Mouse (Mus musculus) cerebellum, postnatal 10 days (tissue): ENCODE data around the gene Pigm.

Source experiments
- DNase-seq, 2 experiments: peaks; one replicate each; pipeline ENCODE4 v3.0.0; 2021; ENCODE audit warnings: mixed read lengths in 2 of 2

Pigm gene

DNA sequence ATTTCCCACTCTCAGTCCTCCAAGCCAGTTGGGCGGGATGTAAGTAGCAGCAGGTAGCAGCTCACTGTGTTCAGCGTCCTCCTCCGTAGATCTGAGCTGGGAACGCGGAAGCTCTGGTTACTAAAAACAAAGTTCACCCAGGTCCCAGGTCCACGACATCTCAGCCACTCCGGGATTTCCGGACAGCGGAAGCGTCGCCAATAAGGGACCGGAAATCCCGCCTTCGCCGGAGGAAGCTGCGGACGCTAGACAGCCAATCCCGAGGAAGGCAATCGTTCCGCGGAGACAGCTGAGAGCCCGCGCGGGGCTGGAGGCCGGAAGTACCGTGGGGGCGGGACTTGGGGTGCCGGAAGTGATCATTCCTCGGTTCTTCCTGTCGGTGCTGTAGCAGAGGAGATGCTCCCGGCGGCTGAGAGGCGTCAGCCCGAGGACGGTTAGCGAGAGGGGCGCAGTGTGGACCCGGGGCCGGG, at the start of gene Pigm:
Pigm (plus strand) TSS at position 349 of the 470 bp plus-strand sequence.
- peak; percentile 99 for DNase-seq

- peak in 1 of 2 experiments; percentile 22 for DNase-seq
Observed at GRCm38 (mm10) chr1:172326684-172327083, 49.7 kb upstream of the Pigm start.

- peak in 1 of 2 experiments; percentile 22 for DNase-seq
Observed at GRCm38 (mm10) chr1:172327206-172328001, 48.9 kb upstream of the Pigm start.

GRCm38 (mm10) chr1:172328041-172328440, 48.3 kb upstream of the Pigm start:
- DNase-seq: no peak

DNA sequence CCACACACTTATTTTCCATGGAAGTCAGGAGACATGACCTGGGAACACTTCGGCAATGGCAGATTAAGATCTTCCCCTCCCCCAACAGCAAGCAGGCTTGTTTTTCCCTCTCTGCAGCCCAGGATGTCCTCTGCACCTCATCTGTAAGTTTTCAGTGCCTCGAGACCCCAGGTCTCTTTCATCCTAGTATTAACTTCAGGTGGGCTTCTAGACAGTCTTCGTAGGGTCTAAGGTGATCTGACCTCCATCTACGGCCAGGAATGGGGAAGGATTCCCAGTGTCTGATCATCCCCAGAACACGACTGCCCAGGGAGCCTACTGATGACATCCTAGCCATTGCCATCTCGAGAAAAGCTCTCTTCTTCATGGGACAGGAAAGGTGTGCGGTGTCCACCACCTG, 47.9 kb upstream of the Pigm start:
- DNase-seq: peak in 1 of 2 experiments; percentile 7

GRCm38 (mm10) chr1:172329131-172329530, 47.2 kb upstream of the Pigm start, which contains the start of gene Kcnj9:
Kcnj9 (minus strand) TSS chr1:172329318.
- DNase-seq: peak; percentile 93

GRCm38 (mm10) chr1:172329616-172330015, 46.7 kb upstream of the Pigm start:
- no peak for DNase-seq

DNA sequence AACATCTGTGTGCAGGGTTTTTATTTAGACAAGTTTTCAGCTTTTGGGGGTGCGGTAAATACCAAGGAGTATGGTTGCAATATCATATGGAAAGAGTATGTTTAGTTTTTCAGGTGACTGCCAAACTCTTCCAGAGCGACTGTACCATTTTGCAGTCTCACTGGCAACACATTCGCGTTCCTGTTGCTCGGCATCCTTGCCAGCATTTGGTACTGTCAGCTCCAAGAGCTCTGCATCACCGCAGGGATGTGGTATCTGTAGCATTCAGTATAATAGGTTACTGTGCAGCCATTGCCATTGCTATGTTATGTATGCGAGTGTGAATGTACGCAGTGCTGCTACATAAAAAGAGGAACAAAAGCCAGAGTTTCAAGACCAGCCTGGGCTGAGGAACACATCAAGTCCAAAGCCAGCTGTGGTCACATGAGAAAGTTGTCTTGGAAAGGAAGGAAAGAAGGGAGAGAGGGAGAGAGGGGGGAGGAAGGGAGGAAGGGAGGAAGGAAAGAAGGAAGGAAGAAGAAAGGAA, 44.9 kb upstream of the Pigm start:
- DNase-seq: peak in 1 of 2 experiments; percentile 26

DNA sequence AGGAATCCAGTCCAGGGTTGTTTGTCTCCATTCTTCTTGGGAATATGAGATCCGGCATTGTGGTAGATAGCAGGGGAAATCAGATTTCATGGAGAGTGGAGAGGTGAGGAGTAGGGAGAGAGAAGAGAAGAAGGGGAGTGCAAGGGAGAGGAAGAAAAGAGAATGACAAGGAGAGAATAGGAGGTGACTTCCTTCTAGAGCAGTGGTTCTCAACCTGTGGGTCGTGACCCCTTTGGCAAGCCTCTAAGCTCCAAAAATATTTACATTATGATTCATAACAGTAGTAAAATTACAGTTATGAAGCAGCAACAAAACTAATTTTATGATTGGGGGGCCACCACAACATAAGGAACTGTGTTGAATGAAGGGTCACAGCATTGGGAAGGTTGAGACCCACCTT, 43.4 kb upstream of the Pigm start:
- no peak for DNase-seq

- peak; percentile 56 to 60 for DNase-seq
Observed at GRCm38 (mm10) chr1:172333512-172333911, 42.8 kb upstream of the Pigm start.

DNA sequence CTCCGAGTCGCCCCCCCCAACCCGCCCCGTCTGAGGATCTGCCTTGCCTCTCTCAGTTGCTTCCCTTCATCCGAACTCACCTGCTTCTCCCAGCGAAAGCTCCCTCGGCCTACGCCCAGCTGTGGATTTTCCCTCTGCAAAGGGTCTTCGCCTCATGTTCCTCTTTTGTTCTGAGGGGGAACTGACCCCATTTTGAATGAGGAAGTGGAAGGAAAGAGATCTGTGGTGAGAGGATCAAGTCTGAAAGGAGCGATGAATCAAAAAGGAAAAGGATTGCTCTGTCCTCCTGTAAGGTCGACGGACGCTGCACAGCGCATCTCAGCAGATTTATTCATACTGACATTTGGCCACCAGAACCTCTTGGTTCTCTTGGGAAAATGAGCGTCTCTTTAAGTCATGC, 40.5 kb upstream of the Pigm start:
- no peak for DNase-seq

- DNase-seq: peak; percentile 70 to 81
Observed at GRCm38 (mm10) chr1:172337411-172338185, 38.7 kb upstream of the Pigm start.

DNA sequence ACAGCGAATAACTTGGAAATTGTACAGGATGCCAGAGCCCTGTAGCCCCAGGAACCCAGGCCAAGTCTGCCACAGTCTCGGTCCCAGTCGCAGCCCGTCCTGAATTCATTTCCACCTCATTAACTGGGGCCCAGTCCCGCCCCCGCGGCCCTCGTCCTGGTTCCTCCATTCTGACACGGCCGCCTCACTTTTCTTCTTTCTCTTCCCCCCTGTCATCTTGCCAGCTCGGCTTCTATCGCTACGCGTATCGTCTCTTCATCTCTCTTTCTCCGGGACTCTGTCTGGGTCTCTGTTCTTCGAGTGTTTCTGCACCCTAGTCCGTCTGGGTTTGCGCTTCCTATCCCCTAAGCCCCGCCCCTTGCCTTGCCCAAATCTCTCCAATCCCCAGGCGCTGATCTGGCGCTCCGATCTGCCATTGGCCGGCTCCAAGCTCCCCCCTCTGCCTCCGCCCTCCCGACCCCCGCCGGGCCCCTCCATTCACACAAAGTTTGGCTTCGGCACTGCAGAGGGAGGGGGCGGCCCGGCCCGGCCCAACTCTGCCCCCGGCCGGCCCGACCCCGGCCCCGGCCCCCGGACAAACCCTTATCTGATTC, 35.5 kb upstream of the Pigm start, which contains the start of gene Kcnj10:
Kcnj10 (plus strand) TSS at position 482 of the 593 bp plus-strand sequence.
- peak; percentile 92 to 95 for DNase-seq

DNA sequence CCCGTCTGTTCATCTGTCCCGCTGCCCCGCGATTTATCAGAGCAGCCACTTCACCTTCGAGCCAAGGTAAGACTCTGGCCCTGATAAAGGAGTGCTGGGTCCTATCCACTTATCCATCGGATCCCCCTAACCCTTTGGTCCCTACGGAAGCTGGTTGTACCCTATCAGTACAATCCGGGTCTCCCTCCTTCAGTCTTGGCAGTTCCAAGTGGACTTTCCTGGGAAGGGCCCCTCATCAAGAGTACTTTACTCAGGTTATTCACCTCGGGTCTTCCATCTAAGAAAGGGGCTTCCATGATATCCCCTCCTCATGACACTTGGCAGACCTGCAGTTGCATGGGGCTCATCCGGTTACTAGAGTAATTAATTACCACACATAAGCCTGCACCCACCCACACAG, 35.0 kb upstream of the Pigm start:
- DNase-seq: no peak

DNA sequence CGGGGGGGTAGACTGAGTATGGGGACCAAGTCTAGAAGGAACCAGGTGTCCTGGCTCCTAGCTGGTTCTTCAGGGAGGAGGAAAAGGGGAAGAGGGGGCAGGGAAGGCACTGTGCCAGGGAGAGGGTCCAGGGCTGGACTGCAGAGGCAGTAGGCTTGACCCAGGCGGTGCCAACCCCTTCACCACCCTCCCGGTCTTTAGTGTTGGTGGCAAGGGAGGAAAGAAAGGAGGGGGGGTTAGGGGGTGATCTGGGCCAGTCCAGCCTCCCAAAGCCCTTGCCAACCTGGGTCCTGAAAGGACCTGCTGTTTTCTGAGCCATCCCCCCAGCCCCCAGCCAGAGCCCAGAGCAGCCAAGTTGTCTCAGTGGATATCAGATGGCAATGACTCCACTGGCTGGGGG, 33.6 kb upstream of the Pigm start:
- DNase-seq: peak; percentile 59 to 80

- DNase-seq: peak in 1 of 2 experiments; percentile 49
Observed at GRCm38 (mm10) chr1:172343914-172344313, 32.4 kb upstream of the Pigm start.

GRCm38 (mm10) chr1:172344820-172345219, 31.5 kb upstream of the Pigm start:
- DNase-seq: no peak

DNA sequence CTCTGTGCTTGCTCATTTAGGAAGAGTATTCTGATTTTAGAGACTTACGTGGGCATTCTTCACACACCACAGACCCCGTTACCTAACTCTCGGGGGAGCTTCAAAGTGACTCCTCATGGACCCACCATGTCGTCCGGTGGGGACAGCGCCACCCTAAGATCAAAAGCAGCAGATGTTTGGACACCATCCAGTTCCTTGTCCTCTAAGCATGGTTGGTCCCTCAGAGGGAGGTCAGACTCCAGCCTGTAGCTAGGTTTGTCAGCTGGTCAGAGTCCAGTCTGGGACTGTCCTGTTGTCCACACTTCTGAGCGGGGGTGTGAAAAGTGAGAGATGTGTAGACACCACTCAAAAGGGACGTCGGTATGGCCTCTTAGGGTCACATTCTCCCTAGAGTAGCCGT, 29.6 kb upstream of the Pigm start:
- no peak for DNase-seq

GRCm38 (mm10) chr1:172347382-172347781, 29.0 kb upstream of the Pigm start:
- no peak for DNase-seq

- DNase-seq: no peak
Observed at GRCm38 (mm10) chr1:172349504-172349903, 26.8 kb upstream of the Pigm start.

- peak; percentile 28 to 64 for DNase-seq
Observed at GRCm38 (mm10) chr1:172349916-172350812, 26.2 kb upstream of the Pigm start.

DNA sequence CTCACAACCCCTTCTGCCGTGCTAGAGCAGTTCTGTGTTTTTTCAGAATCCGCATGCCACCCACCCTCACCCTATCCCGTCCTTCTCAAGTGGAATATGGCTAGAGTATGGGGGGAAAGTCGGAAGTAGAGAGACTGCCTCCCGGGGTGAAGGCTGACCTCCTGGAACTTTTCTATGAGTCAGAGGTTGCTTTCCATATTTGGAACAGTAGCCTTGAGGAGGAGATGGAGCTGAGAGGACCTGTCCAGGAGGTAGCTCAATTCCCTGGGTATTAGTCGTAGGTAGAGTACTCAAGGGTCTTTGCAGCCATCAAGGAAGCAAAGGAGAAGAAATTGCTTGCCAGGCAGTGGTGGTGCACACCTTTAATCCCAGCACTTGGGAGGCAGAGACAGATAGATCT, 24.3 kb upstream of the Pigm start:
- DNase-seq: no peak
